Mouse (Mus musculus) kidney, adult 2 months (tissue): ENCODE data around the gene 4930519G04Rik.

ENCODE experiments used
- CTCF ChIP-seq: fragments of 200-500 bp; conservative IDR thresholded peaks from 2 replicates; pipeline ENCODE4 v1.5.1; 2011; ENCODE audit warnings: low read depth, mild to moderate bottlenecking, control low read depth, low read length, moderate library complexity, mixed read lengths; ENCODE audit not compliant: insufficient read depth, insufficient read length
- POLR2A ChIP-seq: fragments of 200-500 bp; IDR thresholded peaks from one replicate; pipeline ENCODE4 v1.6.1; 2011; ENCODE audit warnings: low read depth, low read length, control low read depth

DNA sequence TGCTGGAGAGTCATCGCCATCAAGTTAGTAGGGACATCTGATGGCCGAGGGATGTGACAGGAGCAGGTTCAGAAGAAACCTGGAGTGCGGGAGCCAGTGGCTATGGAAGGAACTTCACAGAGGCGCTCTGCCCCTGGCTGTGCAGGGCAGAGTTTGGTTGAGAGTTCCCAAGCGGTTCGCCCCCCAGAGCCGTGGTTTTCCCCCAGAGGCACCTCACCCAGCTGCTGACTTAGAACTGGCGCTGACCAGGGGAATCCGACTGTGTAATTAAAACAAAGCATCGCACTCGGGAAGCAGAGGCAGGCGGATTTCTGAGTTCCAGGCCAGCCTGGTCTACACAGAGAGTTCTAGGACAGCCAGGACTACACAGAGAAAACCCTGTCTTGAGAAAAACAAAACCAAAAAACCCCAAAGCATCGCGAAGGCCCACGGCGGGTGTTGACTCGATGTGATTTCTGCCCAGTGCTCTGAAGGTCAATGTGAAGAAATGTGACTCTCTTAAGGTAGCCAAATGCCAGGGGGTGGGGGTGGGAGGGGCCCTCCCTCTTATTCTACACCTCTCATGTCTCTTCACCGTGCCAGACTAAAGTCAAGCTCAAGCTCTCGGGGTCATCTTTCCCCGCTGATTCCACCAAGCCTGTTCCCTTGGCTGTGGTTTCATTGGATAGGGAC is 1.8 kb upstream of the 4930519G04Rik start:
- TF ChIP-seq CTCF (no peak), POLR2A (no peak)
